Mouse (Mus musculus): ENCODE data around the gene Man1a2. TPM values are rescaled to one million over a fixed set of nuclear protein-coding genes. Genes with fewer than 3 reads are reported as not detected.

The Man1a2 gene
- polyA plus RNA-seq, 1 experiment from 2014 or later: 28.6 TPM

- H3K4me3 ChIP-seq (ENCODE audit: low read depth, low read length): no peak overlapping the region
- no peaks in the 10 kb centered on the region for H3K9me3 ChIP-seq (replicated peaks; ENCODE audit: control insufficient read depth, low read length)
- DNase-seq (ENCODE audit: low spot score) (no peak), ATAC-seq (no peak)
- H3K27ac ChIP-seq (ENCODE audit: low read depth, low read length): no peak overlapping the region
- H3K36me3 ChIP-seq (ENCODE audit: control insufficient read depth, insufficient read depth, low read length): no peaks in the 10 kb centered on the region
- 81% methylated on average over 4 of the region's 4 CpGs for WGBS
- no peaks in the 10 kb centered on the region for H3K27me3 ChIP-seq (replicated peaks; ENCODE audit: control insufficient read depth, insufficient read depth, low read length)
- H3K4me1 ChIP-seq (ENCODE audit: control insufficient read depth, insufficient read depth, low read length): no peaks in the 10 kb centered on the region
- H3K4me2 ChIP-seq (ENCODE audit: low read length): no peak overlapping the region
- H3K9ac ChIP-seq (ENCODE audit: low read length): no peak overlapping the region
These were observed 30.1 kb upstream of the Man1a2 start for GRCm38 (mm10) chr3:100715367-100715766.

GRCm38 (mm10) chr3:100713142-100714005 is 28.1 kb upstream of the Man1a2 start:
- H3K9ac ChIP-seq (ENCODE audit: low read length): no peak overlapping the region
- no peaks in the 10 kb centered on the region for H3K27me3 ChIP-seq (replicated peaks; ENCODE audit: control insufficient read depth, insufficient read depth, low read length)
- H3K36me3 ChIP-seq (ENCODE audit: control insufficient read depth, insufficient read depth, low read length): no peaks in the 10 kb centered on the region
- no peaks in the 10 kb centered on the region for H3K9me3 ChIP-seq (replicated peaks; ENCODE audit: control insufficient read depth, low read length)
- ATAC-seq: no peak
- H3K27ac ChIP-seq (ENCODE audit: low read depth, low read length): no peak overlapping the region
- H3K4me2 ChIP-seq (ENCODE audit: low read length): no peak overlapping the region
- 73% methylated on average over 11 of the region's 11 CpGs for WGBS
- no peak for DNase-seq (ENCODE audit: low spot score)
- no peaks in the 10 kb centered on the region for H3K4me1 ChIP-seq (ENCODE audit: control insufficient read depth, insufficient read depth, low read length)
- H3K4me3 ChIP-seq (ENCODE audit: low read depth, low read length): no peak overlapping the region

GRCm38 (mm10) chr3:100712140-100712539 is 26.8 kb upstream of the Man1a2 start:
- Histone ChIP-seq H3K27me3 (replicated peaks; ENCODE audit: control insufficient read depth, insufficient read depth, low read length) (no peaks in the 10 kb centered on the region), H3K4me1 (ENCODE audit: control insufficient read depth, insufficient read depth, low read length) (no peaks in the 10 kb centered on the region), H3K9ac (ENCODE audit: low read length) (no peak overlapping the region), H3K9me3 (replicated peaks; ENCODE audit: control insufficient read depth, low read length) (no peaks in the 10 kb centered on the region), H3K27ac (ENCODE audit: low read depth, low read length) (no peak overlapping the region), H3K36me3 (ENCODE audit: control insufficient read depth, insufficient read depth, low read length) (no peaks in the 10 kb centered on the region), H3K4me2 (ENCODE audit: low read length) (no peak overlapping the region), H3K4me3 (ENCODE audit: low read depth, low read length) (no peak overlapping the region)
- no peak for ATAC-seq
- no peak for DNase-seq (ENCODE audit: low spot score)
- WGBS: 92% methylated on average over 7 of the region's 7 CpGs

DNA sequence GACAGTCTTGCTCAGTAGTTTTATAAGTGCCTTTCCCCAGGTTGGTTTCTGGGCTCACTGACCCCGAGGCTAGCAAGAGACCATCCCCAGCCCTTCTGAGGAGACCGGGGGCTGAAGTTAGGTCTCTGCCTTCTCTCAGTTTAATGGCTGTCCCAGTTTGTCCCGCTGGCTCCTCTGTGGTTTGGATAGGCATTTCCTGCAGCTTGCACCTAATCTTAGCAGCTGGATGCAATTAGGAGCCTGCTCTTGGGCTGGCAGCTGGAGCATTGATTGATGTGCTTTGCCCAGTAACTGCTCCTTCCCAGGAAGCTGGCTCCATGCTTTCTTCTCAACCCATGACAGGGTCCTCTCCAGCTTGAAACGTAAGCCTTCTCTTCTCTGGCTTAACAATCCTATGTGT is 26.2 kb upstream of the Man1a2 start:
- WGBS: 81% methylated on average over 4 of the region's 4 CpGs
- DNase-seq (ENCODE audit: low spot score): no peak
- no peak overlapping the region for H3K9ac ChIP-seq (ENCODE audit: low read length)
- no peak overlapping the region for H3K27ac ChIP-seq (ENCODE audit: low read depth, low read length)
- H3K4me3 ChIP-seq (ENCODE audit: low read depth, low read length): no peak overlapping the region
- H3K9me3 ChIP-seq (replicated peaks; ENCODE audit: control insufficient read depth, low read length): no peaks in the 10 kb centered on the region
- H3K36me3 ChIP-seq (ENCODE audit: control insufficient read depth, insufficient read depth, low read length): no peaks in the 10 kb centered on the region
- no peak for ATAC-seq
- H3K27me3 ChIP-seq (replicated peaks; ENCODE audit: control insufficient read depth, insufficient read depth, low read length): no peaks in the 10 kb centered on the region
- H3K4me2 ChIP-seq (ENCODE audit: low read length): no peak overlapping the region
- no peaks in the 10 kb centered on the region for H3K4me1 ChIP-seq (ENCODE audit: control insufficient read depth, insufficient read depth, low read length)

DNA sequence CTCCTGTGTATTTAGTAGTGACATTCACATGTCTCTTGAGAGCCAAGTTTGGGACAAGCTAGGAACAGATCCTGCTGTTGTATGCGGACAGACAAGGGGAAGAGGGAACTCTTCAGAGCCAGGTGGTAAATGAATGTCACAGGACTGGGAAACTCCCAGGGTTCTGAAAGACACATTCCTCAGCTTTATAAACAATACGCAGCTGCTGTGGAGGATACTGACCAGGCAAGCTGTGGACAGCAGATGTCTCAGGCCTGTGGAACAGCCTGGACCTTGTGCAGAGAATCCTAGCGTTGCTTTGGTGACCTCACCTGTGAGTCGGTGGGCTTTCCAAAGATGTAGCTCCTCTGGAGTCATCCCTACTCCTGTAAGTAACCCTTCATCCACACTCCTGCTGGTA is 21.8 kb upstream of the Man1a2 start:
- H3K9me3 ChIP-seq (replicated peaks; ENCODE audit: control insufficient read depth, low read length): no peaks in the 10 kb centered on the region
- no peaks in the 10 kb centered on the region for H3K36me3 ChIP-seq (ENCODE audit: control insufficient read depth, insufficient read depth, low read length)
- ATAC-seq (no peak), DNase-seq (ENCODE audit: low spot score) (no peak)
- peaks cover 7% of the 10 kb centered on the region for H3K4me1 ChIP-seq (ENCODE audit: control insufficient read depth, insufficient read depth, low read length)
- H3K27me3 ChIP-seq (replicated peaks; ENCODE audit: control insufficient read depth, insufficient read depth, low read length): no peaks in the 10 kb centered on the region
- no peak overlapping the region for H3K27ac ChIP-seq (ENCODE audit: low read depth, low read length)
- H3K4me2 ChIP-seq (ENCODE audit: low read length): no peak overlapping the region
- no peak overlapping the region for H3K4me3 ChIP-seq (ENCODE audit: low read depth, low read length)
- H3K9ac ChIP-seq (ENCODE audit: low read length): no peak overlapping the region
- 90% methylated on average over 4 of the region's 4 CpGs for WGBS

GRCm38 (mm10) chr3:100705128-100705667 is 19.9 kb upstream of the Man1a2 start:
- ATAC-seq: no peak
- H3K4me2 ChIP-seq (ENCODE audit: low read length): no peak overlapping the region

GRCm38 (mm10) chr3:100703847-100704644 is 18.7 kb upstream of the Man1a2 start:
- peaks cover 7% of the 10 kb centered on the region for H3K4me1 ChIP-seq (ENCODE audit: control insufficient read depth, insufficient read depth, low read length)
- H3K4me3 ChIP-seq (ENCODE audit: low read depth, low read length): no peak overlapping the region
- H3K36me3 ChIP-seq (ENCODE audit: control insufficient read depth, insufficient read depth, low read length): no peaks in the 10 kb centered on the region
- ATAC-seq (no peak), DNase-seq (ENCODE audit: low spot score) (no peak)
- H3K27ac ChIP-seq (ENCODE audit: low read depth, low read length): no peak overlapping the region
- H3K4me2 ChIP-seq (ENCODE audit: low read length): no peak overlapping the region
- no peaks in the 10 kb centered on the region for H3K27me3 ChIP-seq (replicated peaks; ENCODE audit: control insufficient read depth, insufficient read depth, low read length)
- no peaks in the 10 kb centered on the region for H3K9me3 ChIP-seq (replicated peaks; ENCODE audit: control insufficient read depth, low read length)
- H3K9ac ChIP-seq (ENCODE audit: low read length): no peak overlapping the region
- 76% methylated on average over 22 of the region's 22 CpGs for WGBS

More at GRCm38 (mm10) chr3:100705128-100705667, 19.9 kb upstream of the Man1a2 start:
- no peaks in the 10 kb centered on the region for H3K9me3 ChIP-seq (replicated peaks; ENCODE audit: control insufficient read depth, low read length)
- no peaks in the 10 kb centered on the region for H3K27me3 ChIP-seq (replicated peaks; ENCODE audit: control insufficient read depth, insufficient read depth, low read length)
- H3K4me3 ChIP-seq (ENCODE audit: low read depth, low read length): no peak overlapping the region
- no peak overlapping the region for H3K9ac ChIP-seq (ENCODE audit: low read length)
- peaks cover 7% of the 10 kb centered on the region for H3K4me1 ChIP-seq (ENCODE audit: control insufficient read depth, insufficient read depth, low read length)
- 76% methylated on average over 11 of the region's 11 CpGs for WGBS
- H3K27ac ChIP-seq (ENCODE audit: low read depth, low read length): no peak overlapping the region
- no peak for DNase-seq (ENCODE audit: low spot score)
- H3K36me3 ChIP-seq (ENCODE audit: control insufficient read depth, insufficient read depth, low read length): no peaks in the 10 kb centered on the region

DNA sequence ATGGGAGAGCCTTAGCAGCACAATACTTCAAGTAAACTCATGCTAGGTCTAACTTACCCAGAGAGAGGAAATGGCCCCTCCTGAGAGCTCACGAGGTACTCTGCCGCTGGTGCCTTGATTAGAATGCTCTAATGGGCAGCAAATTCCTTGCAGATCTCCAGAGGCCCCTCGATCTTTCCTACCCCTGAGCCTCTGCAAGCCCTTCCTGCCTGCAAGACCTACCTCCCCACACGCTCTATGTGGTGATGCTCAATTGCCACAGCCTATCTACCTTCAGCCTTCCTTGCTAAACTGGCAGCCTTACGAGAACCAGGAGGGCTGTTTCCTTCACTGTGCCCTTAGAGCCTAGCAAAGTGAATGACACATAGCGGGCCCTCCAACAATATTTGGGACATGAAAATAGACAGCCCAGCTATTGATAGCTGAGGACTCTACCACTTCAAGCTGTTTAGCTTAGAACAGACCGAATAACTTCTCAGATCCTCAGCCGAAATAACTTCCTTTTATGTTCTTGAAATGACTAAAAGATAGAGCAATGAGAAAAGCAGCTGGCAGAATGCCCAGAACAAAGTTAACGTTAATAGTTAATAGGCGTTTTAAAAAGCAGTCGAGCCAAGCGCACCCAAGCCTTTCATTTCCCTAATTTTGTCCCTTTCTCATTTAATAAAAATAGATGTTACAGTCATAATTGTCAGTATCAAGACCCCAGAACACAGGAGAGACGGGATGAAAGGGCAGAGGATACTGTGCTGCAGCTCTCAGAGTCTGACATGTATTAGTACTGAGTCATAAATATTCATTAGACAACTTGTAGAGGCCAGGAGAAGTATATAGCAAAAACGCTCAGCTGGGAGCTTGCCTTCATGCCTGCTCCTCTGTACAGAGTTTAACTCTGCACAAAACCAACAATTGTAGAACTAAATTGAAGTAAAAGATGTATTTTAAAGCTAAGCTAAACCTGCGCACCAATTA is 17.9 kb upstream of the Man1a2 start:
- WGBS: 19% methylated on average over 15 of the region's 15 CpGs
- Histone ChIP-seq H3K4me1 (ENCODE audit: control insufficient read depth, insufficient read depth, low read length) (peaks cover 7% of the 10 kb centered on the region), H3K36me3 (ENCODE audit: control insufficient read depth, insufficient read depth, low read length) (no peaks in the 10 kb centered on the region), H3K27me3 (replicated peaks; ENCODE audit: control insufficient read depth, insufficient read depth, low read length) (no peaks in the 10 kb centered on the region), H3K9me3 (replicated peaks; ENCODE audit: control insufficient read depth, low read length) (no peaks in the 10 kb centered on the region), H3K27ac (ENCODE audit: low read depth, low read length) (no peak overlapping the region), H3K4me3 (ENCODE audit: low read depth, low read length) (no peak overlapping the region), H3K9ac (ENCODE audit: low read length) (no peak overlapping the region), H3K4me2 (ENCODE audit: low read length) (no peak overlapping the region)
- DNase-seq (ENCODE audit: low spot score) (peak; percentile 71), ATAC-seq (peak; percentile 74)

Data from forebrain, embryonic 14.5 days (tissue).